ENCODE assay signal across 8 mouse cellular contexts in the genomic region with DNA sequence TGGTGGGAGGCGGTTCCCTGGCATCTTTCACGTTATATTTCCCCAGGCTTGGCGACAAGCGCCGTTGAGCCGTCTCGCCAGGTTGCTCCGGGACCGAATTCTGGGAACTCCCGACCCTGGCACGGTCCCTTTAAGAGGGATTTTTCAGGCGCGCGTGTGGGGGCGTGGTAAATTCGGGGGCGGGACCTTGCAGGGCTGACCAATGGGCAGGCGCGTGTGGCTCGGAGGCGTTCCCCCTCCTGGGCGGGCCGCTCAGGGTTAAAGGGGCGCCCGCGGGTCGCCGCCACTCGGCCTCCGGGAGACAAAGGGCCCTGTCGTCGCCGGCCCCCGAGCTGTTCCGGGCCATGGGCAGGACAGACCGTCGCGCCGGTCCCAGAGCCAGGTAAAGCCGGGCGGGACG. TPM values are rescaled to one million over a fixed set of nuclear protein-coding genes. Genes with fewer than 3 reads are reported as not detected.
DNase-seq lines count a peak whose midpoint lies in the region; ATAC-seq lines count a peak whose summit lies in the region.

A gene (plus strand): TSS at position 242 of the 400 bp plus-strand sequence.

- peaks cover 30% of the 10 kb centered on the region for H3K27me3 ChIP-seq in forebrain, embryonic 10.5 days (ENCODE audit: poor library complexity, severe bottlenecking)
- H3K27me3 ChIP-seq in heart, embryonic 14.5 days (ENCODE audit: control insufficient read depth, insufficient read depth, low read length) = peaks cover 9% of the 10 kb centered on the region
- peaks cover 30% of the 10 kb centered on the region for H3K27me3 ChIP-seq in liver, embryonic 12.5 days (replicated peaks)
- H3K27me3 ChIP-seq in splenic B cell, adult 2 months (ENCODE audit: control insufficient read depth, insufficient read depth, low read length, poor library complexity, severe bottlenecking) = no peaks in the 10 kb centered on the region

- H3K9me3 ChIP-seq in forebrain, embryonic 10.5 days = no peaks in the 10 kb centered on the region
- no peaks in the 10 kb centered on the region for H3K9me3 ChIP-seq in heart, embryonic 14.5 days (ENCODE audit: control insufficient read depth, low read length)
- no peaks in the 10 kb centered on the region for H3K9me3 ChIP-seq in liver, embryonic 12.5 days (replicated peaks)

- H3K9ac ChIP-seq in heart, embryonic 14.5 days (ENCODE audit: low read length) = peak within 1 kb of the TSS; percentile 84
- peak within 1 kb of the TSS; percentile 78 for H3K9ac ChIP-seq in liver, embryonic 12.5 days

- H3K4me1 ChIP-seq in forebrain, embryonic 10.5 days = peaks cover 45% of the 10 kb centered on the region
- H3K4me1 ChIP-seq in heart, embryonic 14.5 days (ENCODE audit: control insufficient read depth in 2 of 2, insufficient read depth in 2 of 2, low read length in 2 of 2) = peaks cover 26 to 32% of the 10 kb centered on the region in 2 experiments
- H3K4me1 ChIP-seq in liver, embryonic 12.5 days = peaks cover 38% of the 10 kb centered on the region

- peak within 1 kb of the TSS; percentile 96 for H3K27ac ChIP-seq in forebrain, embryonic 10.5 days
- H3K27ac ChIP-seq in heart, embryonic 14.5 days (replicated peaks in 1 of 2; ENCODE audit: control insufficient read depth in 1 of 2, insufficient read depth in 1 of 2, low read depth in 2 of 2, low read length in 2 of 2) = peak within 1 kb of the TSS; percentile 59 to 78
- H3K27ac ChIP-seq in liver, embryonic 12.5 days = peak within 1 kb of the TSS; percentile 73

- DNase-seq in CD8-positive naive resting alpha-beta T cell, adult 2 months (ENCODE audit: low read depth in 2 of 2, low spot score in 2 of 2) = peak; percentile 80 to 82
- DNase-seq in c-Kit-positive CD71-negative TER-119-negative erythroid progenitor cells, embryonic 14.5 days (ENCODE audit: low read depth) = peak; percentile 86
- DNase-seq in forebrain, embryonic 10.5 days (ENCODE audit: extremely low spot score, low spot score) = peak; percentile 96
- DNase-seq in kidney, postnatal 14 days = peak; percentile 95
- peak; percentile 90 for DNase-seq in naive thymus-derived CD4-positive, alpha-beta T cell, adult 2 months (ENCODE audit: low read depth)
- DNase-seq in splenic B cell, adult 2 months (ENCODE audit: low read depth, low spot score) = peak; percentile 91

- WGBS in forebrain, embryonic 10.5 days = under 1% methylated on average over 41 of the region's 42 CpGs
- under 1% methylated on average over 35 of the region's 42 CpGs for WGBS in heart, embryonic 14.5 days
- WGBS in liver, embryonic 12.5 days (ENCODE audit: insufficient replicate concordance) = under 1% methylated on average over 39 of the region's 42 CpGs

- peaks cover 32% of the 10 kb centered on the region for H3K36me3 ChIP-seq in forebrain, embryonic 10.5 days (replicated peaks)
- peaks cover 28% of the 10 kb centered on the region for H3K36me3 ChIP-seq in heart, embryonic 14.5 days (ENCODE audit: control insufficient read depth, insufficient read depth, low read length)
- H3K36me3 ChIP-seq in liver, embryonic 12.5 days = peaks cover 22% of the 10 kb centered on the region
- no peaks in the 10 kb centered on the region for H3K36me3 ChIP-seq in splenic B cell, adult 2 months (ENCODE audit: control insufficient read depth, insufficient read depth, low read length, poor library complexity, severe bottlenecking)

- H3K4me2 ChIP-seq in heart, embryonic 14.5 days (ENCODE audit: low read length) = peak within 1 kb of the TSS; percentile 66
- peak within 1 kb of the TSS; percentile 84 for H3K4me2 ChIP-seq in liver, embryonic 12.5 days

- H3K4me3 ChIP-seq in forebrain, embryonic 10.5 days = peak within 1 kb of the TSS; percentile 84
- peak within 1 kb of the TSS; percentile 83 to 92 for H3K4me3 ChIP-seq in heart, embryonic 14.5 days (ENCODE audit: control insufficient read depth in 1 of 2, insufficient read depth in 1 of 2, low read depth in 1 of 2, low read length in 2 of 2)
- H3K4me3 ChIP-seq in liver, embryonic 12.5 days = peak within 1 kb of the TSS; percentile 78

- ATAC-seq in heart, embryonic 14.5 days (ENCODE audit: insufficient number of reproducible peaks, insufficient read depth, low FRiP score, low read depth) = peak; percentile 86
- peak; percentile 88 for ATAC-seq in liver, embryonic 12.5 days

RNA-seq across cellular contexts. Expression of the gene that starts here (rescaled TPM):
- polyA plus RNA-seq in forebrain, embryonic 10.5 days (2016; fragmentation: Nextera tagmentation; extraction: Ambion mirVana) = 45.3 and 47.8 TPM in 2 replicates
- 10.8 and 11.5 TPM in 2 replicates for polyA plus RNA-seq in heart, embryonic 14.5 days (2014; fragmentation: Nextera tagmentation; extraction: Ambion mirVana)
- 6.6 and 7.3 TPM in 2 replicates for polyA plus RNA-seq in liver, embryonic 12.5 days (2016; fragmentation: Nextera tagmentation; extraction: Ambion mirVana)

Comparison
In these comparisons a context has a peak if more than half of its experiments do, and no peak if none do; other contexts are left out.
1. Peak in every context shown above with its lines: DNase-seq, ATAC-seq, H3K4me3 ChIP-seq and H3K27ac ChIP-seq.